Mouse (Mus musculus): ENCODE measurements around the gene Grcc10.
A peak's percentile ranks its signal among the peaks of the same experiment; 100 is the strongest.

Grcc10 gene

DNA sequence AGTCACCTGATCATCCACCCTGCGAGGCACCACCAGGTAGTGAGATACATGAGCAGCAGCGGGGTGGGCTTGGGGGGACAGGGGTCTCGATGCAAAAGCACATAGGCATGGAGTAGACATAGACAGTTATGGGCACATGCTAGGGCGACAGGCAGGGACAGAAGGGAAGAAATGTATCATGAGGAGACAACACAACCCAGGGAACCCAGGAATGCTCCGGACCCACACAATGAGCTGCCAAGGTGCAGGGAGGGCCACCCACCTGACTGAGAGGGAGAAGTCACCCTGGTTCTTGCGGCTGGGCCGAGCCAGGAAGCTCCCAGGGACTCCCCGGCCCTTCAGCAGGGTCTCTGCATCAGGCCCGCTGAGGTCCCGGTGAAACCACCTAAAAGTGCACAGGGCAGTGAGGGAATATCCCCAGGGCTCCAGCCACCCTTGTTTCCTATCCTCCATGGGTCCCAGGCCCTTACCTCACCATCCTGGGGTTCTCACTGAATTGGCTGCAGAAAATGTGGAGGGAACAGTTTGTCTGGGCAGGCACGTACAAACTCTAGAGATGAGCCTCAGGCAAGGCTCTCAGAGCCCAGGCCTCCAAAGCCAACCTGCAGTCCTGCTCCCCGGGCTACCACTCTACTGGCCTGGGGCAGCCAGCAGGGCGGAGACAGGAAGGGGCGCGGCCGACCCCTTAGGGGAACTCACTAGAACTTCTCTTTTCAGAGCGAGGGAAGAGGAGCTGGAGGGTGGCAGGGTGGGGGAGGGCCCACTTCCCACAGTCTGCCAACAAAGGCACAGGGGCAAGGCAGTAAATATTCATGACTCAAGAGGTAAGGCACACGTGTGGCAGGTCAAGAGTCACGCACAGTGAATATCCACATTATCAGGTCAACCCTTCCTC lies 8.5 kb downstream of the Grcc10 start:
- DNase-seq (ENCODE audit: low read depth, low spot score), result no peak

DNA sequence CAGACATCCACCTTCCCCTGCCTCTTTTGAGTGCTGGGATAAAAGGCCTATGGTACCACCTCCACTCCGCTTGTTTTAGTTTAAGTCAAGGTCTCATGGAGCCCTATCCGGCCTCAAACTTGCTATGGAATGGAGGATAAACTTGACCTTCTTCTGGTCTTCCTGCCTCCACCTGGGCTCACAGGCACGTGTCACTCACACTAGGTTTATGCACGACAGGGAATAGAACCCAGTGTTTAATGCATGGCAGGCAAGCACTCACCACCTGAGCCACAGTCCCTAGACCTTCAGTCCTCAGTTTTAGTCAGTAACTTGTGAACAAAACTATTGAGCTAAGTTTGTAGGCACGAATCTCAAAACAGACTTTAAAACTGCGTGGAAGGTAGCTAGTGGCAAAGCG lies 10.1 kb downstream of the Grcc10 start:
- DNase-seq (ENCODE audit: low read depth, low spot score), result no peak

DNA sequence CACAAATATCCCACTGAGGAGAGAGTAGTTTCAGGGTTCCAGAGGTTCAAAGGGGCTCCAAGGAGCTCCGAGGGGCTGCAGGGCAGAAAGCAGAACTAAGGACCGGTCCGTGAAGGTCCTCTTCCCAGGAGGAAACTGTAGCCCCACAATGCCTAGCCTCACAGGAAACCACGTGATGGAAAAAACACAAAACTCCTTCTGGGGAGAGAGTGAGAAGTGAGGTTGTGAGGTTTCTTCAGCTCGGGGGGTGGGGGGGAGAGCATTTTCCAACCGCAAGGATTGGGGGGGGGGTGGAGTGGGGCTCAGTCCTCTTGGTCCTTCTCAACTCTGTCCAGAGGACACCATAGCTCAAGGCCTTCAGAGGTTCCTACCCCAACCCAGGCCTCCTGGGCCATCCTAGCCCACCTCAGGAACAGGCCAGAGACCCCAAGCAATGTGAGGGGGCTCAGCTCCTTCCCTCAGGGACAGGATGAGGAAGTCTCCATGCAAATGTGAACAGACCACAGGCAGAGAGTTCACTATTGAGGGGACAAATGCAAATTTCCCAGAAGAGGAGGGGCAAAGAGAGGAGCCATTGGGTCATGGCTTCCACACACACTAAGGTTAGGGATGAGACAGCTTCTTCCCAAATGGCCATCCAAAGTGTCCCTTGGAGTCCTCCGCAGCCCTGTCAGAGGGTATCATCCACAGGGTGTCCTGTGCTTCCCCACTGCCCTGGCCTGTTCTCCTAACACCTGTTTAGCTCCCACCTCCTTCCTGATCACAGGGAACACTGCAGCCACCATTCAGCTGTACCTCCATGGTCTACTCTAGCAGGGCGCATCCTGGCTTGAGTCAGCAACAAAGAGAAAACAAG lies 11.1 kb downstream of the Grcc10 start:
- DNase-seq (ENCODE audit: low read depth, low spot score), result no peak

DNA sequence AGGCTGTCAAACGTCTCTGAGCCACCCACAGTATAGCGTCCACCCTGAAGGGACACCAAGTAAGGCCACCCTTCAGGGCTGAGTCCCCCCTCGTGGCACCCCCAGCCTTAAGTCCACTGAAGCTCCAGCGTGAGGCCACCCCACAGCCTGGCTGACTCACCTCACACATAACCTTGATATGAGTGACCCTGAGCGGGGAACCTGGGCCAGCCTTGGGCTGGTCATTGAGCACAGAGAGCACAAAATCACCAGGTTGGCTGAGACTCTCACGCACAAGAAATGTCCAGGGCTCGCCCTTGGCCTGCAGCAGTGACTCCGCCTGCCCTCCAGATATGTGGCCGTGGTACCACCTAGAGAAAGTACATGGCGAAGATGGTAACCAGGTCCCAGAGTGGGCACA lies 12.6 kb downstream of the Grcc10 start:
- DNase-seq (ENCODE audit: low read depth, low spot score), result no peak

DNA sequence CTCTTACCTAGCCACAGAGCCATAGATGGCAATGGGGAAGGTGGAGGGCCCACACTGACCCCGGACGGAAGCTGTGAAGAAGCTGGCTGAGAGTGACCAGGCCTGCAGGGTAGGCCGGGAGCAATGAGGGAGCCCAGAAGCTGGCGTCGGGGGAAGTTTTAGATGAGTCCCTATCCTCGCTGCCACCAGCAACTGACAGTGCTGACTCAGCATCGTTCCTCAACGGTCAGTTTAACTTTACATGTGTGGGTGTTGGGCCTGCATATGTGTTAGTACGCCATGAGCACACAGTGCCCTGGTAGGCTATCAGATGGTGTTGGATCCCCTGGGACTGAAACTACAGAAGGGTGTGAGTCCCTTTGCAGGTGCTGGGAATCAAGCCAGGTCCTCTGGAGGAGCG lies 16.7 kb downstream of the Grcc10 start:
- DNase-seq (ENCODE audit: low read depth, low spot score), result no peak

DNA sequence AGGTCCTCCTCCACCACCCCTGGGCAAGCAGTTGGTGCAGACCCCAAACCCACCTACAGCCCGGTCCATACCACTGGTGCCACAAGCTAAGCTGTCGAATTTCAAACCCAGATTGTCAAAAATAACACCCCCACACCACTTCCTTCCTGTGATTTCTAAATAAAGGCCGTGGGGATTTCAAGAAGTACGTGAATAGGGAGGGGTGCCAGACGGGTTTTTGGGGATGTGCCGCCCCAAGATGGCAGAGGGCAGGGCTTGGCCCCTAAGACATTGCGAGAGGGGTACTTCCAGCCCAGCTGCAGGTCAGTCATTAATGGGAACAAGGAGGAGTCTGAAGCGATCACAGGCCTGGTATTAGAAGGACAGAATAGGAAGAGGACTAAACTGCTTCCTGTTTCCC lies 17.6 kb downstream of the Grcc10 start:
- no peak for DNase-seq (ENCODE audit: low read depth, low spot score)

DNA sequence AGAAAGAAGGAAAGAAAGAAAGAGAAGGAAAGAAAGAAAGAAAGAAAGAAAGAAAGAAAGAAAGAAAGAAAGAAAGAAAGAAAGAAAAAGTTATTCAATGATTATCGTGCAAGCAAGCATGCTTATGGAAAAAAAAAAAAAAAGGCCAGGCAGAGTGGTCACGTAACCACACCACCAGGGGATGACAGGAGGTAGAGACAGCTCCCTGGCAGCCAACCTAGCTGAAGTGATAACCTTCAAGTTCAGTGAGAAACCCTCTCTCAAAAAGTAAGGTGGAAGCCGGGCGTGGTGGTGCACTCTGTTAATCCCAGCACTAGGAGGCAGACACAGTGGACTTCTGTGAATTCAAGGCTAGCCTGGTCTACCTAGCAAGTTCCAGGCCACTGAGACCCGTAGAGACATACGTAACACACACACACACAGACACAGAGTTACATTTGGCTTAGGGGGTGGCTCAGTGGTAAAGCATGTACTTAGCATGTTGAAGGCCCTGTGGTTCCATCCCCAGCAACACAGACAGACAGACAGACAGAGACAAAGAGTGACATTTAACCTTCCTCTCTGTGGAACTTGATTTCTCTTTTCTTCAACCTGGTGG lies 18.2 kb downstream of the Grcc10 start:
- DNase-seq (ENCODE audit: low read depth, low spot score), result no peak

DNA sequence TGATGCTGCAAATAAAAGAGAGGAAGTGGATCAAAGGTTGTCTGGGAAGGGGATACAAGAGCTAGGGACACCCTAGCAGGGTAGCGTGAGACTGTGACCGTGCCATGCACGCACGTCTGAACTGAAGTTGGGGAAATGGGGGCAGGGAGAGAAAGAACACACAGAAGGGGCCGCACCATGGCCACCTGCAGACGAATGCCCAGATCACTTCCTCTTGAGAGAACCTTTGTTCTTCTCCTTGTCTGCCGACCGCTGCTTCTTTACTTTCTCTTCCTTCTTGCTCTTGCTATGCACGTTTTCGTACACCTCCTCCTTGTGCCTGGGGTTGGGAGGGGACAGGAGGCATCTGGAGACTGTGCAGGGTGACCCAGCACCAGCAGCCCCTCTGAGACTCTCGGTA lies 20.3 kb downstream of the Grcc10 start:
- DNase-seq (ENCODE audit: low read depth, low spot score), result no peak

DNA sequence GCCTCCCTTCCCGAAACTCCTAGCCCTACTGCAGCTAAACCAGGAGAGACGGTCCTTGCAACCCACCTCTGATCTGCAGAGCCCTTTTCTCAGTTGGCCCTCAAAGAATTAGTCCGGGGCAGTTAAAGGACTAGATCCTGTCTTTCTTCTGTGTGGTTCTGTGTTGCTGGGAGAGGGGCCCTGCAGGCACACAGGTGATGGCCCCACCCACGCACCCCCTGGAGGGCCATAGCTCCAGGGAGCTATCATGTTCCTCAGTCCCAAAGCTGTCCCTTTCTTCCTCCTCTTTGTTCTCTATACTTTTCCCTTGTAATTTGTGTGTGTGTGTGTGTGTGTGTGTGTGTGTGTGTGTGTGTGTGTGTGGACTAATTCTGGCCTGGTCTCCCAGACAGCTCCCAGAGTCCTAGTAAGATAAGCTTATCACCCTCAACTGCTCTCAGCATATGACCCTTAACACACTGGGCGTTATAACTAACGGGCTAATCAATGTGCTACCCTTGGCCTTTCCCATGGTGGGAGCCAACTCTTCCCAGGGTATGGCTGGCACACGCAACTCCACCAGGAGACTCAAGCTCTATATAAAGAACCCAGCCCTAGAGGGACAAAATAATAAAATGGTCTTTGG lies 21.7 kb downstream of the Grcc10 start:
- no peak for DNase-seq (ENCODE audit: low read depth, low spot score)

DNA sequence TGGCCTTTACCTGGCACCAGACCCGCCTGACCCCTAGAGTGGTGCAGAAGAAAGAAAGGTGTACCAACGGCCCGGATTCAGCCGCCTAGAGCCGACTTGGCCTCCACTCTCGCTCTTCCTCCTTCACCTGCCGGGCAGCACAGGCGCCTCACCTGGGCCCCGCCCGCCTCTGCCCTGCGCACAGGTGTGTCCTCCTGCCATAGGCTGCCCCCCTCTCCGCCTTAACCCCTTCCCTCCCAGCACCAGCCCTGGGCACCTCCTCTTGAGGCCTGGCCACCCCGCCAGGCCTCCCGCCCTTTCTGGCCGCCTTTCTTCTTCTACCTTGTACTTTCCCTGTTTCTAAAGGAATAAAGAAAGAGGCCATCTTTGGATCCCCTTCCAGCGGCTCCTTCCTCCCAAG lies 22.5 kb downstream of the Grcc10 start:
- DNase-seq (ENCODE audit: low read depth, low spot score), result no peak

DNA sequence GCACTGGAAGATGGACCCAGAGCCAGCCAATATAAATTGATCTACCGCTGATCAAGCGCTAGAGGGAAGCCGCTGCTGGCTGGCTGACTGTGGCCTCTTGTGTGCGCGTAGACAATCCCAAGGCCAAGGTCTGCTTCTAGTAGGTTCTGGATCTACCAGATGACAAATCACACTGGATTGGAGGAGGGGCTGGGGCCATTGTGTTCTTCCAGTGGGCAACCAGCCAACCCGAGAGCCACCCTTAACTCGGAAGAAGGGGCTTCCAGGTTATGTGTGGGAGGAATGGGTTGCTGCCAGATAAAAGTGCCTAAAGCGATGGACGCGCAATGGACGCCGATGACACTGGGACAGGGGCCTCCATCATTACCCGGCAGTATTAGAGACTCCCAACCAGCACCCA lies 23.2 kb downstream of the Grcc10 start:
- DNase-seq (ENCODE audit: low read depth, low spot score), result no peak

DNA sequence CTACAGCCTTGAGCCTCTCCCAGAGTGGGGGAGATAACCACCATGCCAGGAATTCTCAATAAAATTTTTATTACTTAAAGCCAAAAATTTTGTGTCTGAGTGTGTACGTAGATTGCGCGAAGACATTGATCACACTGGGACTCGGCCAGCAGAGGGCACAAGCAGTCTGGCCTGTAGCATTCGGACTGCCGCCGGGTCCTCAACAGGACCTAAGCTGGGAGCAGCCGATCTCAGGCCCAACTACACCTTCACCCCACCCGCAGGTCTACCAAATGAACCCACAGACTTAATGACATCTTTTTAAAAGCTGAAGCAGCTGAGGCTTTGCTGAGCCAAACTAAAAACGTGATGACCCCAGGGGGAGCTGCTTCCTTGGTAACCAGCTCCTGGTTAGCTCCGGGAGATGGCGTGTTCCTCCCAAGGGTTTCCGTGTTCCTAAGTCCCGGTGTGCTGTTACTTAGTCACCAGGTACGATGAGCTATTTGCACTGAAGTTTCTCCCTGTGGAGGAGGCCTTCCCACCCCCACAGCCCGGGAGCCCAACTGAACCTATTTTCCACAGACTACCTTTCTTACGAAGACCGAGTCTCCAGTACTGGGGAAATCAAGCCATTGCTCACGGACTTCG lies 24.2 kb downstream of the Grcc10 start:
- DNase-seq (ENCODE audit: low read depth, low spot score), result no peak

DNA sequence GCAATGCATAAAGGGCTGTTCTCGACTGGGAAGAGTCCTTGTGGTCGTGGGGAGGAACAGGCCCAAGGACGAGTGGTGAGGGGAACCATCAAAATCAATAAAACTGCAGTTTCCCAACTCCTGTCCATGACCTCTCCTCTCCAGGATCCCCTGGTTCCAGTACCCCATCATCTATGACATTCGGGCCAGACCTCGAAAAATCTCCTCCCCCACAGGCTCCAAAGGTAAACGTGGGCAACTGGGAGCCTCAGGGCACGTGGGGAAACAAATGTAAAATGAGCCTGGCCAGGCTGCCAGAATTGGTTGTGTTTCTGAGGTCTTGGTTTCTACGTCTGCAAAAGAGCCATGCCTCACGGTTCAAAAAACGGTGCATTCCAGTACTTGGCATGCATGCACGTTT lies 28.3 kb downstream of the Grcc10 start:
- DNase-seq (ENCODE audit: low read depth, low spot score), result no peak

DNA sequence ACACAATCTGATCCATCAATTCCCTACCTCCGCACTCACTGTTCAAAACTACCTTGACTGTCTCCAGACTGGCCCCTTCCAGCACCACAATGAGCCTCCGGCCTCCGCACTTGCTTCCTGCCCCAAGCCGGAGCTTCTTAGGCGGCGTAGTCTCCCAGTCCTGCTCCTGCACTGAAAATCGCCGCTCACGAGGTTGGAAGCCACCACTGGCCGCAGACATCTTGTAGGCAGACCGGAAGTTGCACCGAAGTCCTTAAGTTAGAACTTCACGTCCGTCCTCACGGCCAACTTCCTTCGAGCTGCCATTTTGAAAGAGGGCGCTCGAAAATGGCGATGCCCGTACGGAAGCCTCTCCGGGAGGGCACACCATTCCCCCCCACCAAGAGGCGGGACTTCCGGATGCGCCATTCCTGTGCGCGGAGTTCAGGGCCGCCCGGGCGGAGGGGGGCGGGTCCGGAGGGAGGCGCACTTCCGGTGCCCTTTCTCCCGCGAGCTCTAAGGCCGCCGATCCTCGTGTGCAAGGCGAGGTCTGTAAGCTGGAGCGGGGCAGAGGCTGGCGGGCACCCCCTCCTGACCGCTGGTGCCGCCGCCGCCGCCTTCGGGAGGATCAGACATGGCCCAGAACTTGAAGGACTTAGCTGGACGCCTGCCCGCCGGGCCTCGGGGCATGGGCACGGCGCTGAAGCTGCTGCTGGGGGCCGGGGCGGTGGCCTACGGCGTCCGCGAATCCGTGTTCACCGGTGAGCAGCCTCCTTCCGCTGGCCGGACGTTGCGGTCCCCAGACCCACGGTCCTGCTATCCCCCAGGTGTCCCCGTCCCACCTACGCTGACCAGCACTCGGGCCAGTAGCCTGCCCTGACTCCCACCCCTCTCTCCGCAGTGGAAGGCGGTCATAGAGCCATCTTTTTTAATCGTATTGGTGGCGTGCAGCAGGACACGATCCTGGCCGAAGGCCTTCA lies 29.1 kb downstream of the Grcc10 start, which contains the start of the genes Emg1 and Phb2:
Emg1 (minus strand) TSS at position 355 of the 959 bp plus-strand sequence.
Phb2 (plus strand) TSS at position 513 of the 959 bp plus-strand sequence.
- DNase-seq (ENCODE audit: low read depth, low spot score), result peak; percentile 95

DNA sequence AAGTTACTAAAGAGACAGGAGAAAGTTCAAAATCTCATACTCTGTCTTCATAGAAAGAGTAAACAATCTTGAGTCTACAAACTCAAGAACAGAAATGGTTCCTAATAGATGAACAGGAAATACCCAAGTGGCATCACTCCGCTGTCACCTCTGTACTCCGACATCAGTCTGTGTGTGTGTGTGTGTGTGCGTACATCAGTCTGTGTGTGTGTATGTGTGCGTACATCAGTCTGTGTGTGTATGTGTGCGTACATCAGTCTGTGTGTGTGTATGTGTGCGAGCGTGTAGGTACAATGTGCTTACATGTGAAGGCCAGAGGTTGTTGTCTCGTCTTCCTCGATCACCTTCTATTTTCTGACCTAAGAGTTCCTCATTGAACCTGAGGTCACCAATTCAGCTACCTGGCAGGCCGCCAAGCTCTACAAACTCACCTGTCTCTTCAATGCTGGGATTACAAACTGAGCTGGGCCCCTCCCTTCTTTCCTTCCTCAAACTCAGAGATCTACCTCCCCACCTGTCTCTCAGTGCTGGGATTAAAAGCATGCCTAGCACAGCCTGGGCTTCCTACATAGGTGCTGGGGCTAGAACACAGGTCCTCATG lies 32.8 kb downstream of the Grcc10 start:
- DNase-seq (ENCODE audit: low read depth, low spot score), result no peak

DNA sequence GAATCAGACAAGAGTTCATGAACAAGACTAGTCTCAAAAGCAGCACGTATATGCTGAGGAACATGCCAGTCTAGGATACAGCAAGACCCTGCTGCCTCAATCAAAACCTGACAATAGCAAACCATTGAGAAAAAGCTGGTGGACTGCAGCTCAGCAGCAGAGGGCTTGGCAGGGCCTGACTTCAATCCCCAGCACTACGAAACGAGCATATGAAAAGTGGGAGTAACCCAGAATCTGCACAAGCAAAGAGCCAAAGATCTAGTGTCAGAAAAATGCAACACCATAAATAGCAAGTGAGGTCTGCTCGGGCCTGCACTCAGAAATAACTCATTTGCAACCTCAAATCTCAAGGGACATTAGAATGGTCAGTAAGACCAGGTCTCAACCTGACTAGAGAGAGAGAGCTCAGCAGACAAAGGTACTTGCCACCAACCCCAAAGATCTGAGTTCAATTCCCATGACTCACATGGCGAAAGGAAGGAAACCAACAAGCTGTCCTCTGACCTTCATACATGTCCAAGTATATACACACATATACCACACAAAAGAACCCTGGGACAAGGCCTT lies 35.0 kb downstream of the Grcc10 start:
- DNase-seq (ENCODE audit: low read depth, low spot score), result no peak

DNA sequence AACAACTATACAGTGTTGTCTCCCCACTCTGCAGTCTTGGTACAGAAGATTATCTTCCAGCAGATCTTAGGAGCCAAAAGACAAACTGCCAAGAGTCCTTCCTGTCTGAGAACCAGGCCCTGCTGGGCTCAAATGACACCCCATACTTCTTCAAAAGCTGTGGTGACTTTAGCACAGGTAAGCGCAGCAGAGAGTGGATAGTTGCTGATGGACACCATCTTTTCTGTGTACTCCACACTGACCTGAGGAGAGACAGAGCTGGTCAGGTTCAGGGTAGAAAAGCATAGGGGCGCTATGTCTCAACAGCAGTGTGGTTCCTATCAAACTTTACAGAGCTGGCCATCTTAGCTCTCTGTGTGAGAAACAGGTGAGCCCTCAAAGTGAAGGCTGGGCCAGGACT lies 36.8 kb downstream of the Grcc10 start:
- no peak for DNase-seq (ENCODE audit: low read depth, low spot score)

DNA sequence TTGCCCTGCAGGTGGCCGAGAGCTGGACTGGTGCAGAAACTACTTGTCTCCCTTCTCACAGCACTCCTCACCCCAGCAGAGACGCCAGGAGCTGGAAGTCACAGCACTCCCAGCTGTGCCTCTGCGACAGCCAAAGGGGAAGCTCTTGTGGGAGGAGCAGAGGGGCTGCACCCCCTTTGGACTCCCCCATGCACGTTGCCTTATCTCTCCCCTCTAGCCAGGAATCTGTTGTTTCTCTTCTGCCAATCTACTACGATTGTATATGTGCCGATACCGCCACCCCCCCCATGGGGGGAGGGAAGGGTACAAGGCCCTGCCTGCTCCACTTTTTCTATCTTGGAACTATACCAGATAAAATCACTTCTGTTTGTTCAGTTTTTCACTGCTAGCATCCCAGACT lies 37.4 kb downstream of the Grcc10 start:
- no peak for DNase-seq (ENCODE audit: low read depth, low spot score)

DNA sequence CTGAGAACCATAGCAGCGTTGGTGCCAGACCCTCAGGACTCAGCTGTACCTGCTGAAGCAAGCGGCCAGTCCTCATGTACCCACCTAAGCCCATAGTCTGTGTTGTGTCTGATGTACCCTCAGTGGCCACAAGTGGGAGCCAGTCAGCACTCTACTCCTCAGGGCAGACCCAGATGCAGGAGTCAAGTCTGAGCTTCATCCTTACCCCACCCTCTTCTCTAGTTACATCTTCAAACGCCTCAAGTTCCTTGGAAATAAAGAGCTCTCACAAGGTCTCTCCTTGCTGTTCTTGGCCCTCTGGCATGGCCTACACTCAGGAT lies 38.4 kb downstream of the Grcc10 start:
- DNase-seq (ENCODE audit: low read depth, low spot score), result no peak

All from c-Kit-negative CD71-positive TER-119-positive erythroid progenitor cells, embryonic 14.5 days (primary cell).